Mouse (Mus musculus) stomach, embryonic 15.5 days (tissue): ENCODE results near the gene Rgs14. TPM values are rescaled to one million over a fixed set of nuclear protein-coding genes. Genes with fewer than 3 reads are reported as not detected.
A peak's percentile ranks its signal among the peaks of the same experiment; 100 is the strongest.

ENCODE experiments used
- ATAC-seq: fragments of 200-750 bp; cut with Nextera tagmentation; 2 replicates; pipeline ENCODE4 v1.8.0; 2017; ENCODE audit warnings: low read depth, moderate number of reproducible peaks, moderate TSS enrichment; ENCODE audit not compliant: insufficient read depth, low FRiP score
- H3K27ac ChIP-seq: fragments of 300-500 bp; sonication (generic); 2 replicates; pipeline ENCODE4 v1.5.1; 2015; ENCODE audit warnings: mild to moderate bottlenecking, inconsistent platforms
- H3K27me3 ChIP-seq: fragments of 300-500 bp; sonication (generic); replicated peaks from 2 replicates; pipeline ENCODE4 v1.6.1; 2015; ENCODE audit warnings: inconsistent platforms
- H3K36me3 ChIP-seq: fragments of 300-500 bp; sonication (generic); 2 replicates; pipeline ENCODE4 v1.6.1; 2015; ENCODE audit warnings: inconsistent platforms
- H3K4me1 ChIP-seq: fragments of 300-500 bp; sonication (generic); 2 replicates; pipeline ENCODE4 v1.6.1; 2015; ENCODE audit warnings: inconsistent platforms
- H3K4me2 ChIP-seq: fragments of 300-500 bp; sonication (generic); 2 replicates; pipeline ENCODE4 v1.6.1; 2015; ENCODE audit warnings: mild to moderate bottlenecking, inconsistent platforms
- H3K4me3 ChIP-seq: fragments of 300-500 bp; sonication (generic); replicated peaks from 2 replicates; pipeline ENCODE4 v1.5.1; 2015; ENCODE audit warnings: inconsistent platforms
- H3K9ac ChIP-seq: fragments of 300-500 bp; sonication (generic); 2 replicates; pipeline ENCODE4 v1.6.1; 2015; ENCODE audit warnings: inconsistent platforms
- H3K9me3 ChIP-seq: fragments of 300-500 bp; sonication (generic); 2 replicates; pipeline ENCODE4 v1.6.1; 2016; ENCODE audit warnings: inconsistent platforms
- WGBS: fragments of 180-500 bp; shearing (Covaris S2); methylation state at CpG from one replicate; pipeline ENCODE4 v1.1.7; 2015; 5-methylcytosine and 5-hydroxymethylcytosine counted together
- polyA plus RNA-seq: library from polyadenylated mRNA; unstranded; fragments of >200 nt; fragmentation: Nextera tagmentation; extraction: Ambion mirVana; gene quantifications from 2 replicates; pipeline ENCODE4 v1.2.1, GENCODE M21; 2015

Rgs14 gene
- polyA plus RNA-seq, 1 experiment from 2014 or later, result 1.5 TPM

DNA sequence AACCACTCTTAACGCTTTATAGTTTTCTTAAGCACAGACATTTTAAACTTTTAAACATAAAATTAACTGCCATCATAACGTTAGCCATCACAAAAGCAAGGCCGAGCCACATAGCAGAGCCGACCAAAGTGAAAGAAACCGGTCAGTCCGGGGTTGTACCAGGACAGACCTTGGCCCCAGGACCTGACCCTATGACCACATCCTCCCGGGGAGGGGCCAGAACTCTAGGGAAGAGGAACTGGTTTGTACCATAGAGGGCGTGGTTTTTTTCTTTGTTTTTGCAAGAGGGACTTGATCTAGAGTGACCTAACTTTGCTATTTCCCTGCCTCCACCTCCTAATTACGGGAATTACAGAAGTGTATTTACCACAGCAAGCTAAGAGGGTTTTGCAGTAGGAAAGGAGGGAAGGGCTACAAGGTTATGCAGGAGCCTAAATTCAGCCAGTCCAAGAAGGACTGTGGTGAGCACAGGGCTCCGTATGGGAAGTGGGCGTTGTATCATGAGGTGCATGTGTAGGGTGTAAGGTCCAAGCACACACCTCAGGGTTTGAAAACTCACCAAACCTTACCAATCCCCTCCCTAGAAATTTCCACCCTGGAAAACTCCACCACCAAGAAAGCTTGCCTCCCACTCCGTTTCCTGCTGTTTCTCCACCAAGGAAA, 59.8 kb downstream of the Rgs14 start:
- ATAC-seq, result peak; percentile 50; the same call in 1 of the 2 replicates
- no peaks in the 10 kb centered on the region for H3K4me1 ChIP-seq
- H3K36me3 ChIP-seq, result no peaks in the 10 kb centered on the region
- no peak overlapping the region for H3K27ac ChIP-seq
- H3K4me2 ChIP-seq, result no peak overlapping the region
- 62% methylated on average over 12 of the region's 12 CpGs for WGBS
- no peaks in the 10 kb centered on the region for H3K27me3 ChIP-seq
- H3K9me3 ChIP-seq, result no peaks in the 10 kb centered on the region
- H3K4me3 ChIP-seq, result no peak overlapping the region
- no peak overlapping the region for H3K9ac ChIP-seq

DNA sequence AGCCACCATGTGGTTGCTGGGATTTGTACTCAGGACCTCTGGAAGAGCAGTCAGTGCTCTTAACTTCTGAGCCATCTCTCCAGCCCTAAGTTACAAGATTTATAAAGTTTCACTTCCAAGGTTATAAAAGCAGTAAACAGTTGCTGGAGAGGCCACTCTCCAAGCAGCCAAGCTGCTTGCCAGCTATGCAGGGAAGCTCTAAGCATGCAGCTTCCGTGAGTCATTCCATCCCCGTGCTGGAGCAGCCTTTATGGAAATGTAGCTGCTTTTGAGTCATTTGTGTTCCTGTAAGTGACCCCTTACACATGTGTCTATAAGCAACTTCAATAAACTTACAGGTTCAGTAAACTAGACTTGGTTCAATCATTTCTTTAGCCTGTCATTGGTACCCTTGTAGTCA, 61.0 kb downstream of the Rgs14 start:
- Histone ChIP-seq H3K4me1 (no peaks in the 10 kb centered on the region), H3K27me3 (no peaks in the 10 kb centered on the region), H3K4me3 (no peak overlapping the region), H3K9ac (no peak overlapping the region), H3K36me3 (no peaks in the 10 kb centered on the region), H3K9me3 (no peaks in the 10 kb centered on the region), H3K4me2 (no peak overlapping the region), H3K27ac (no peak overlapping the region)
- ATAC-seq, result no peak
- 77% methylated on average over 2 of the region's 2 CpGs for WGBS

DNA sequence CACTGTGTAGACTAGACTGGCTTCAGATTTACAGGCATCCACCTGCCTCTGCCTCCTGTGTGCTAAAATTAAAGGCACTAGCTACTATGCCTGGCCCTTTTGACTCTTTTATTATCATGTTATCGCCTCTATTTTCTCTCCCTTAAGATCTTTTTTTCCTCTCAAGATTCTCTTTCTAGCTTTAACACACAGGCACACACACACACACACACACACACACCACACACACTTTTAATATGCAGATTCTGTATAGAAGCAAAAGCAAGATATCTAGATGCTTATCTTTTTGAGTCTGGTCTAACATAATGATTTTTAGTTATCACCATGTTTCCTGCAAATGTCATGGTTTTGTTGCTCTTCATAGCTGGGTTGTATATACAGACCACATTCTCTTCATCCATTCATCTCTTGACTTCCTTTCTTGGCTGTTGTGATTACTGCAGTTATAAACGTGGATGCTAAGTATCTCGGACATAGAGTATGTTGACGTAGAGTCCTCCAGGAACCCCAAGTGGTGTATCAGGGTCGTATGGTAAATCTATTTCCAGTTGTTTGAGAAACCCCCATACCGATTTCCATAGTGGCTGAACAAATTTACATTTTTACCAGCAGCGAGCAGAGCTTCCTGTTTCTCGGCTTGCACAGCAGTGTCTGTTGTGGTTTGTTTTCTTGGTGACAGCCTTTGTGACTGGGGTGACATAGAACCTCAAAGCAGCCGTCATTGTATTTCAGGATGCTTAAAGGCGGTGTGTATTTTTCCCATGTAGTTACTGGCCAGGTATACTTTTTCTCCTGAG, 62.6 kb downstream of the Rgs14 start:
- Histone ChIP-seq H3K27me3 (no peaks in the 10 kb centered on the region), H3K36me3 (no peaks in the 10 kb centered on the region), H3K9ac (no peak overlapping the region), H3K27ac (no peak overlapping the region), H3K4me3 (no peak overlapping the region), H3K4me2 (no peak overlapping the region), H3K9me3 (no peaks in the 10 kb centered on the region), H3K4me1 (no peaks in the 10 kb centered on the region)
- WGBS, result 62% methylated on average over 10 of the region's 10 CpGs
- no peak for ATAC-seq

Other genes starting within 250 kb of the Rgs14 start
- not detected in 2 replicates for gene Gm17617, start 236.2 kb upstream of the Rgs14 start, polyA plus RNA-seq
- 7.6 and 8.4 TPM in 2 replicates for gene Fgfr4, start 217.1 kb upstream of the Rgs14 start, polyA plus RNA-seq
- gene Nsd1, start 159.9 kb upstream of the Rgs14 start, polyA plus RNA-seq, result 57.0 and 61.1 TPM in 2 replicates
- 447 and 473 TPM in 2 replicates for gene Prelid1, start 49.2 kb upstream of the Rgs14 start, polyA plus RNA-seq
- 89.8 and 93.2 TPM in 2 replicates for gene Rab24, start 47.8 kb upstream of the Rgs14 start, polyA plus RNA-seq
- 29.2 and 32.1 TPM in 2 replicates for gene Mxd3, start 39.9 kb upstream of the Rgs14 start, polyA plus RNA-seq
- gene Lman2, start 6.9 kb upstream of the Rgs14 start, polyA plus RNA-seq, result 114 and 127 TPM in 2 replicates
- 0.06 and 0.17 TPM in 2 replicates for gene Slc34a1, start 28.5 kb downstream of the Rgs14 start, polyA plus RNA-seq
- gene Pfn3, start 45.5 kb downstream of the Rgs14 start, polyA plus RNA-seq, result not detected in 2 replicates
- 2.5 and 6.8 TPM in 2 replicates for gene F12, start 57.1 kb downstream of the Rgs14 start, polyA plus RNA-seq
- gene Grk6, start 75.3 kb downstream of the Rgs14 start, polyA plus RNA-seq, result 39.1 and 40.7 TPM in 2 replicates
- 0.72 and 0.85 TPM in 2 replicates for gene Prr7, start 94.5 kb downstream of the Rgs14 start, polyA plus RNA-seq
- gene Dbn1, start 118.4 kb downstream of the Rgs14 start, polyA plus RNA-seq, result 110 and 115 TPM in 2 replicates
- 198 and 218 TPM in 2 replicates for gene Pdlim7, start 143.9 kb downstream of the Rgs14 start, polyA plus RNA-seq
- 4.3 and 5.3 TPM in 2 replicates for gene Dok3, start 159.6 kb downstream of the Rgs14 start, polyA plus RNA-seq
- gene Ddx41, start 166.9 kb downstream of the Rgs14 start, polyA plus RNA-seq, result 52.7 and 54.5 TPM in 2 replicates
- gene Fam193b, start 201.4 kb downstream of the Rgs14 start, polyA plus RNA-seq, result 29.1 and 32.1 TPM in 2 replicates
- 150 and 156 TPM in 2 replicates for gene Tmed9, start 204.0 kb downstream of the Rgs14 start, polyA plus RNA-seq
- gene B4galt7, start 230.2 kb downstream of the Rgs14 start, polyA plus RNA-seq, result 24.6 and 26.3 TPM in 2 replicates